ENCODE assay signal across 11 mouse cellular contexts in genomic region chr1:132938975-132939374, GRCm38 (mm10). TPM values are rescaled to one million over a fixed set of nuclear protein-coding genes. Genes with fewer than 3 reads are reported as not detected.
DNase-seq lines count a peak whose midpoint lies in the region; ATAC-seq and TF ChIP-seq lines count a peak whose summit lies in the region.
"Had no signal": no experiment of that assay in that cellular context is flagged by ENCODE, and none has a peak within 500 bp of the region (broad histone marks: within the 10 kb centered on the region; RNA-seq: fewer than 3 reads in every experiment).

No protein-coding gene starts in this region.

- DNase-seq in layer of hippocampus, adult 2 months (ENCODE audit: low spot score in 2 of 2): peak; percentile 51 to 69
- no peak for DNase-seq in layer of hippocampus, adult 8-10 months (ENCODE audit: low spot score in 2 of 2)
- DNase-seq in right cerebral cortex, postnatal 4 days: peak; percentile 34
- DNase-seq in right cerebral cortex, postnatal 36 days (ENCODE audit: low spot score in 2 of 2): no peak
- DNase-seq in cerebellum, adult 8-10 months: peak; percentile 69
- no peak for DNase-seq in spleen, postnatal 14 days (ENCODE audit: low spot score in 2 of 2)

- H3K4me3 ChIP-seq in layer of hippocampus, adult 2 months: no peak overlapping the region
- H3K4me3 ChIP-seq: forebrain, embryonic 12.5 days; limb, embryonic 12.5 days had no signal

- no peak for ATAC-seq in megakaryocyte progenitor cell, adult 5-6 weeks (replicated peaks; ENCODE audit: poor library complexity)
- ATAC-seq: lung, postnatal 0 days had no signal

- TF ChIP-seq CTCF in layer of hippocampus, adult 2 months (conservative IDR thresholded peaks at IDR 0.05): peak; percentile 72

- H3K27ac ChIP-seq in layer of hippocampus, adult 2 months: peak overlapping the region; percentile 43; the same call in 1 of the 2 replicates
- H3K27ac ChIP-seq: forebrain, embryonic 12.5 days; limb, embryonic 12.5 days had no signal

RNA-seq across cellular contexts. Expression of gene Lrrn2, which starts 58.9 kb away (rescaled TPM):
- 100 to 1,000 TPM; 218 to 236 TPM for total RNA-seq in layer of hippocampus, adult 2 months (2021)
- 100 to 1,000 TPM; 182 to 196 (median 188) TPM for total RNA-seq in layer of hippocampus, adult 8-10 months (2022)
- total RNA-seq in megakaryocyte progenitor cell, adult 5-6 weeks (2015): not detected in 2 replicates
- not detected in 2 replicates for total RNA-seq in megakaryocyte progenitor cell, adult 5-6 weeks (2017)
- total RNA-seq: hematopoietic stem cell, adult 5-6 weeks had no signal

Comparison
In these comparisons a context has a peak if more than half of its experiments do, and no peak if none do; other contexts are left out.
1. DNase-seq: peak in layer of hippocampus, adult 2 months (2 of 2), right cerebral cortex, postnatal 4 days (single experiment) and cerebellum, adult 8-10 months (single experiment); none in layer of hippocampus, adult 8-10 months (0 of 2), right cerebral cortex, postnatal 36 days (0 of 2) and spleen, postnatal 14 days (0 of 2).
2. RNA of gene Lrrn2, which starts 58.9 kb away (total RNA-seq): 218 to 236 TPM in layer of hippocampus, adult 2 months and 182 to 196 TPM in layer of hippocampus, adult 8-10 months; not detected in megakaryocyte progenitor cell, adult 5-6 weeks; every median in the first group is over 100 times any median in the second.